Mouse (Mus musculus) megakaryocyte, embryonic 14.5 days (primary cell): ENCODE data around the gene Wfdc15a.

ENCODE experiments used
- FLI1 ChIP-seq: IDR thresholded peaks from 2 replicates; pipeline ENCODE4 v1.6.1; 2012; ENCODE audit warnings: low read length, inconsistent platforms, mixed read lengths
- GATA1 ChIP-seq: IDR thresholded peaks from 3 replicates; pipeline ENCODE4 v1.6.1; 2012; ENCODE audit warnings: mixed read lengths, low read length, inconsistent platforms, borderline replicate concordance

DNA sequence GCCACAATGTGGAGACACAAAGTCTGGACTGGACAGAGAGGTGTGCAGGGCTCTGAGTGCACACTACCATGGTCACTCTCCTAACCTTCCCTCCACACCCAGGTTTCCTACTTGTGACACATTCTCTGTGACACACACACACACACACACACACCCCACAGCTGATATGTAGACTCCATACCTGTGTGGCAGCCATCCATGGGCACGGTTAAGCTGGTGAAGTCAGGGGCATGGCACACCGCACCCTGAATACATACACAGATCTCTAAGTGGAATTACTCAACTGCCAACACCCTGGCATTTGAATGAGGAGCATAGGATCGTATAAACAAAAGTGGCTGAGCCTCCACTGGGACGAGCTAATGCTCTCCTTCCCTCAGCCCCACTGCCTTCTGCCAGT lies 19.2 kb downstream of the Wfdc15a start:
- TF ChIP-seq GATA1 (no peak), FLI1 (no peak)
